ENCODE assay signal across 9 mouse cellular contexts in genomic region chr6:88196733-88197312, GRCm38 (mm10). TPM values are rescaled to one million over a fixed set of nuclear protein-coding genes. Genes with fewer than 3 reads are reported as not detected.
DNase-seq lines count a peak whose midpoint lies in the region; ATAC-seq and TF ChIP-seq lines count a peak whose summit lies in the region.
"Had no signal": no experiment of that assay in that cellular context is flagged by ENCODE, and none has a peak within 500 bp of the region (broad histone marks: within the 10 kb centered on the region; RNA-seq: fewer than 3 reads in every experiment).

No protein-coding gene starts in this region.

- TF ChIP-seq CTCF in kidney, postnatal 0 days (IDR thresholded peaks at IDR 0.05; ENCODE audit: low read depth) = no peak

- H3K36me3 ChIP-seq in kidney, postnatal 0 days (ENCODE audit: insufficient read depth, low read length) = no peaks in the 10 kb centered on the region
- no peaks in the 10 kb centered on the region for H3K36me3 ChIP-seq in embryonic facial prominence, embryonic 12.5 days
- H3K36me3 ChIP-seq in intestine, embryonic 16.5 days (ENCODE audit: control insufficient read depth, insufficient read depth, low read length) = no peaks in the 10 kb centered on the region
- no peaks in the 10 kb centered on the region for H3K36me3 ChIP-seq in neural tube, embryonic 13.5 days

- under 1% methylated on average over 39 of the region's 44 CpGs for WGBS in kidney, postnatal 0 days
- WGBS in embryonic facial prominence, embryonic 12.5 days = under 1% methylated on average over 44 of the region's 44 CpGs
- under 1% methylated on average over 38 of the region's 44 CpGs for WGBS in intestine, embryonic 16.5 days
- WGBS in neural tube, embryonic 13.5 days = under 1% methylated on average over 40 of the region's 44 CpGs

- no peaks in the 10 kb centered on the region for H3K9me3 ChIP-seq in kidney, postnatal 0 days (replicated peaks; ENCODE audit: low read length)
- no peaks in the 10 kb centered on the region for H3K9me3 ChIP-seq in embryonic facial prominence, embryonic 12.5 days
- H3K9me3 ChIP-seq in intestine, embryonic 16.5 days (ENCODE audit: control insufficient read depth, low read length) = no peaks in the 10 kb centered on the region
- H3K9me3 ChIP-seq in neural tube, embryonic 13.5 days = no peaks in the 10 kb centered on the region

- H3K4me2 ChIP-seq in kidney, postnatal 0 days (ENCODE audit: low read length) = peak overlapping the region; percentile 73
- peak overlapping the region; percentile 78 for H3K4me2 ChIP-seq in embryonic facial prominence, embryonic 12.5 days (replicated peaks)
- H3K4me2 ChIP-seq in intestine, embryonic 16.5 days (ENCODE audit: low read depth, low read length) = peak overlapping the region; percentile 78
- peak overlapping the region; percentile 50 for H3K4me2 ChIP-seq in neural tube, embryonic 13.5 days

- DNase-seq in kidney, postnatal 0 days (ENCODE audit: low spot score) = peak; percentile 10
- DNase-seq in kidney, adult 11 months = no peak
- no peak for DNase-seq in adrenal gland, adult (ENCODE audit: inconsistent age in 2 of 2, low spot score in 1 of 2)
- DNase-seq in adrenal gland, adult 18-20 months (ENCODE audit: low spot score in 2 of 2) = no peak
- no peak for DNase-seq in cerebellum, postnatal 14 days

- H3K4me3 ChIP-seq in kidney, postnatal 0 days (replicated peaks; ENCODE audit: low read depth, low read length) = peak overlapping the region; percentile 52
- peak overlapping the region; percentile 49 for H3K4me3 ChIP-seq in embryonic facial prominence, embryonic 12.5 days
- H3K4me3 ChIP-seq in intestine, embryonic 16.5 days (ENCODE audit: low read length) = peak overlapping the region; percentile 47
- peak overlapping the region; percentile 30 for H3K4me3 ChIP-seq in neural tube, embryonic 13.5 days

- ATAC-seq in kidney, postnatal 0 days (replicated peaks; ENCODE audit: low FRiP score, low read depth) = no peak
- no peak for ATAC-seq in embryonic facial prominence, embryonic 12.5 days (ENCODE audit: insufficient number of reproducible peaks, insufficient read depth, low FRiP score, low TSS enrichment)
- ATAC-seq in intestine, embryonic 16.5 days = no peak
- no peak for ATAC-seq in neural tube, embryonic 13.5 days (ENCODE audit: low read depth)

- H3K27ac ChIP-seq in kidney, postnatal 0 days = peak overlapping the region; percentile 19
- peak overlapping the region; percentile 87 for H3K27ac ChIP-seq in embryonic facial prominence, embryonic 12.5 days
- H3K27ac ChIP-seq in intestine, embryonic 16.5 days (ENCODE audit: low read length) = no peak overlapping the region
- no peak overlapping the region for H3K27ac ChIP-seq in neural tube, embryonic 13.5 days (replicated peaks)

- H3K9ac ChIP-seq in kidney, postnatal 0 days (ENCODE audit: low read depth, low read length) = peak overlapping the region; percentile 58
- peak overlapping the region; percentile 58 for H3K9ac ChIP-seq in embryonic facial prominence, embryonic 12.5 days
- H3K9ac ChIP-seq in intestine, embryonic 16.5 days (ENCODE audit: low read depth, low read length) = peak overlapping the region; percentile 49
- 0 out of 2 replicates have a peak overlapping the region, but pooled peaks have one; percentile 8 for H3K9ac ChIP-seq in neural tube, embryonic 13.5 days

- H3K27me3 ChIP-seq in kidney, postnatal 0 days (ENCODE audit: insufficient read depth, low read length) = peaks cover 80% of the 10 kb centered on the region
- H3K27me3 ChIP-seq in embryonic facial prominence, embryonic 12.5 days = peaks cover 99% of the 10 kb centered on the region
- H3K27me3 ChIP-seq in intestine, embryonic 16.5 days (replicated peaks; ENCODE audit: control insufficient read depth, insufficient read depth, low read length) = peaks cover 100% of the 10 kb centered on the region
- H3K27me3 ChIP-seq in neural tube, embryonic 13.5 days = peaks cover 100% of the 10 kb centered on the region

- peaks cover 31% of the 10 kb centered on the region for H3K4me1 ChIP-seq in kidney, postnatal 0 days (replicated peaks; ENCODE audit: insufficient read depth, low read length)
- H3K4me1 ChIP-seq in embryonic facial prominence, embryonic 12.5 days = peaks cover 55% of the 10 kb centered on the region
- H3K4me1 ChIP-seq in intestine, embryonic 16.5 days (ENCODE audit: control insufficient read depth, insufficient read depth, low read length) = peaks cover 35% of the 10 kb centered on the region
- H3K4me1 ChIP-seq in neural tube, embryonic 13.5 days (replicated peaks) = peaks cover 47% of the 10 kb centered on the region

RNA-seq across cellular contexts. Expression of gene Gata2, which starts 3.1 kb away (rescaled TPM):
- polyA plus RNA-seq in kidney, postnatal 0 days (2015; fragmentation: Nextera tagmentation; extraction: Ambion mirVana) = 56.3 and 64.3 TPM in 2 replicates
- polyA plus RNA-seq in embryonic facial prominence, embryonic 12.5 days (2016; fragmentation: Nextera tagmentation; extraction: Ambion mirVana) = 40.3 and 50.4 TPM in 2 replicates
- polyA plus RNA-seq in intestine, embryonic 16.5 days (2015; fragmentation: Nextera tagmentation; extraction: Ambion mirVana) = 4.2 and 4.7 TPM in 2 replicates
- polyA plus RNA-seq in neural tube, embryonic 13.5 days (2015; fragmentation: Nextera tagmentation; extraction: Ambion mirVana) = 6.8 and 6.9 TPM in 2 replicates
- total RNA-seq in adrenal gland, adult 18-20 months (2021) = 10 to 100 TPM; 23.5 to 28.8 TPM

RNA-seq across cellular contexts. Expression of gene Dnajb8, which starts 25.2 kb away (rescaled TPM):
- not detected in 2 replicates for polyA plus RNA-seq in kidney, postnatal 0 days (2015; fragmentation: Nextera tagmentation; extraction: Ambion mirVana)
- polyA plus RNA-seq in embryonic facial prominence, embryonic 12.5 days (2016; fragmentation: Nextera tagmentation; extraction: Ambion mirVana) = not detected in 2 replicates
- polyA plus RNA-seq in intestine, embryonic 16.5 days (2015; fragmentation: Nextera tagmentation; extraction: Ambion mirVana) = not detected in 2 replicates
- not detected in 2 replicates for polyA plus RNA-seq in neural tube, embryonic 13.5 days (2015; fragmentation: Nextera tagmentation; extraction: Ambion mirVana)
- not detected for total RNA-seq in adrenal gland, adult 18-20 months (2021)
- polyA plus RNA-seq: large intestine, adult 2 months had no signal

Comparison
In these comparisons a context has a peak if more than half of its experiments do, and no peak if none do; other contexts are left out.
1. H3K27ac ChIP-seq: peak in kidney, postnatal 0 days (single experiment) and embryonic facial prominence, embryonic 12.5 days (single experiment); none in intestine, embryonic 16.5 days (single experiment) and neural tube, embryonic 13.5 days (single experiment).
2. H3K9ac ChIP-seq: peak in every context shown above with its lines; median percentile 58 in kidney, postnatal 0 days; 58 in embryonic facial prominence, embryonic 12.5 days; 49 in intestine, embryonic 16.5 days; 8 in neural tube, embryonic 13.5 days.
3. Peak in every context shown above with its lines, with median percentiles within 50 percentile points of each other: H3K4me2 ChIP-seq and H3K4me3 ChIP-seq.